Mouse (Mus musculus) kidney, embryonic 14.5 days (tissue): ENCODE data around the gene March1. TPM values are rescaled to one million over a fixed set of nuclear protein-coding genes. Genes with fewer than 3 reads are reported as not detected.

Source experiments
- ATAC-seq: fragments of 200-750 bp; cut with Nextera tagmentation; 2 replicates; pipeline ENCODE4 v1.8.0; 2017; ENCODE audit warnings: moderate number of reproducible peaks, mild to moderate bottlenecking, moderate TSS enrichment, moderate library complexity; ENCODE audit not compliant: low FRiP score, low TSS enrichment
- H3K27ac ChIP-seq: fragments of 300-500 bp; sonication (generic); 2 replicates; pipeline ENCODE4 v1.5.1; 2014; ENCODE audit warnings: low read depth, mild to moderate bottlenecking, low read length, moderate library complexity, mixed read lengths
- H3K27me3 ChIP-seq: fragments of 300-500 bp; sonication (generic); 2 replicates; pipeline ENCODE4 v1.6.1; 2014; ENCODE audit warnings: mild to moderate bottlenecking, low read length; ENCODE audit not compliant: control insufficient read depth, insufficient read depth
- H3K36me3 ChIP-seq: fragments of 300-500 bp; sonication (generic); 2 replicates; pipeline ENCODE4 v1.6.1; 2014; ENCODE audit warnings: low read length, mixed read lengths; ENCODE audit not compliant: control insufficient read depth, insufficient read depth
- H3K4me1 ChIP-seq: fragments of 300-500 bp; sonication (generic); 2 replicates; pipeline ENCODE4 v1.6.1; 2014; ENCODE audit warnings: low read length, mixed read lengths; ENCODE audit not compliant: control insufficient read depth, insufficient read depth
- H3K4me2 ChIP-seq: fragments of 300-500 bp; sonication (generic); replicated peaks from 2 replicates; pipeline ENCODE4 v1.6.1; 2014; ENCODE audit warnings: low read depth, mild to moderate bottlenecking, low read length
- H3K4me3 ChIP-seq: fragments of 300-500 bp; sonication (generic); 2 replicates; pipeline ENCODE4 v1.5.1; 2014; ENCODE audit warnings: mild to moderate bottlenecking, low read length
- H3K9ac ChIP-seq: fragments of 300-500 bp; sonication (generic); 2 replicates; pipeline ENCODE4 v1.6.1; 2014; ENCODE audit warnings: low read depth, mild to moderate bottlenecking, low read length, moderate library complexity
- H3K9me3 ChIP-seq: fragments of 300-500 bp; sonication (generic); 2 replicates; pipeline ENCODE4 v1.6.1; 2016; ENCODE audit warnings: low read length; ENCODE audit not compliant: control insufficient read depth
- WGBS: fragments of 180-500 bp; shearing (Covaris S2); extraction: QIAGEN DNeasy Blood & Tissue Kit; methylation state at CpG from one replicate; pipeline ENCODE4 v1.1.7; 2014; 5-methylcytosine and 5-hydroxymethylcytosine counted together
- polyA plus RNA-seq: library from polyadenylated mRNA; unstranded; fragments of >200 nt; fragmentation: Nextera tagmentation; extraction: Ambion mirVana; gene quantifications from 2 replicates; pipeline ENCODE4 v1.2.1, GENCODE M21; 2014

The March1 gene
- polyA plus RNA-seq, 1 experiment from 2014 or later: 0.32 TPM

DNA sequence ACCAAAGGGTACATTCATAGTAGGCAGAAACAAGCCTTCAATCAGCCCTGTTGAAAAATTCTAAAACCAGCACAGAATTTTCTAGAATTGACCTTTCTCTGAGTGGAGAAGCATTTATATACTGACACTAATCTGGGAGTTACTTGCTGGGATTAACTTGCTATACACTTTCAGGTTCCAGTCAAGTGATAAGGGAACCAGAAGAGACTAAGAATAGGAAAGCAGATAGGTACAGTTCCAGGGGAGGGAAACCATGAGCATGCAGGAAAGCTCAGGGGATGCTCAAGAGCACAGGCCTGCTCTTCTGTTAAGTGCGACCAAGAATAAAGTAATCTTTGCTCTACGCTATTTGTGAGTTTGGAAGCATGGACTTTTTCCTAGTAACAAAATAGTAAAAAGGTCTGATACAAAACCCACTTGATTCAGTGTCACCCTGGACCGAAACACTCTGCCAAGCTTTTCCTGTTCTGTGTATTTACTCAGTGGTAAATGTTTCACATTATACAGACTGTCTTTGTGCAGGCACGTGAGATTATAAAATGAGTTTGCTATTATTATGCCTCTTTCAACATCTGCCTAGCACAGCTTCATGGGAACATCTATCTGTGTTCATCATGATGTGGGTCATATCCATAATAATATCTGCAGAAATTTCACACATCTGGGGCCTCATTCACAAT is 766.1 kb downstream of the March1 start:
- Histone ChIP-seq H3K27me3 (no peaks in the 10 kb centered on the region), H3K9me3 (no peaks in the 10 kb centered on the region), H3K4me2 (no peak overlapping the region), H3K9ac (no peak overlapping the region), H3K4me3 (no peak overlapping the region), H3K36me3 (no peaks in the 10 kb centered on the region), H3K4me1 (no peaks in the 10 kb centered on the region), H3K27ac (no peak overlapping the region)
- ATAC-seq: no peak
- 85% methylated on average over 4 of the region's 4 CpGs for WGBS

DNA sequence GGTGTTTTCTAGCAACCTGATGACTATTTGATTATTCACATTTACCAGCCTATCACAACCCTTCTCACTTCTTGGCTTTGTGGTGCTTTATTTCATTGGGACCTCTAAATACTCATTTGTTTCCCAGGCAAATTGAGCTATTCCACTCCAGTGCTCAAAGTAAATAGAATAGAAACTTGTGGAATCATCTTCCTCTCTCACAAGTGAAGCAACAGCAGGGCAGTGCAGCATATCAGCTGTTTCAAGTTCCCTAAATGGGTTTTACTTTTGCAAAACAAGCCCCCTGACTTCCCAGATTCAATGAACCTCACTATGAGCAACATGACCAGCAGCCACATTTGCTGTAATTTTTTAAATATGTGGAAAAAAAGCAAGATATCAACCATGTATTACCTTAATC is 768.3 kb downstream of the March1 start:
- Histone ChIP-seq H3K27me3 (no peaks in the 10 kb centered on the region), H3K4me2 (no peak overlapping the region), H3K4me1 (no peaks in the 10 kb centered on the region), H3K27ac (no peak overlapping the region), H3K4me3 (no peak overlapping the region), H3K36me3 (no peaks in the 10 kb centered on the region), H3K9ac (no peak overlapping the region), H3K9me3 (no peaks in the 10 kb centered on the region)
- no peak for ATAC-seq

DNA sequence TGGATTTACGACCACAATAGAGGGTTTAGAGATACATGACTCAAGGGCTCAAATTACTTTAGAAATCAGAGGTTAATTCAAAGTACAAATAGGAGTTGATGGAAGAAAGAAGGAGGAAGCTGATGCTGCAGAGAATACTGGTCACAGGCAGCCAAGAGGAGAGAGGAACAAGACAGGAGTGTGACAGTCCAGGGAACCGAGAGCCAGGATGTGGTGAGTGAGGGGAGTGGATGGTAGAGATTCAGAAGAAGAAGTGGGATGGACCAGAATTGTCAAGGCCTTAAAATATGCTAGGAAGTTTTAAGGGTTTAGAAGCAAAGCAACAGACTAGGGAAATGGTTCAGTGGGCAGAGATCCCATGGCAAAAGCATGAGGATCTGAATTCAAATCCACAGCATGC is 771.0 kb downstream of the March1 start:
- Histone ChIP-seq H3K4me2 (no peak overlapping the region), H3K27ac (no peak overlapping the region), H3K9me3 (no peaks in the 10 kb centered on the region), H3K4me3 (no peak overlapping the region), H3K27me3 (no peaks in the 10 kb centered on the region), H3K36me3 (no peaks in the 10 kb centered on the region), H3K9ac (no peak overlapping the region), H3K4me1 (no peaks in the 10 kb centered on the region)
- no peak for ATAC-seq
- WGBS: 70% methylated on average over 2 of the region's 2 CpGs

DNA sequence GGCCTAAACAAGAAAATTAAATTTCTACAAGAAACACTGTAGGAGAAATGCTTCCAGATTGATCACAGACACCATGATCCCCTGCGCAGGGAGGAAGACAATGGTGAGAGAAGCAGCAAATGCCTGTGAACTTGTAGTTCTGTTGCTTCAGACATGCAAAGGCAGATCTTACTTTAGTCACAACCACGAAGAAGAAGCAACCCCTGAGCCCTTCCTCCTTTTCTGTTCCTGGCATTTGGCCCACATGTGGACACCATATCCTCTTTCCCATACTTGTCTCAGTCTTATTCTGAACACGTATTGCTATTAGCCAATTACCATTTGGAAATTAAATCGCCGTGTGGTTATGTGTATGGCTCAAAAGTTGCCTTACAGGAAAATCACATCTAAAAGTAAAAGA is 773.9 kb downstream of the March1 start:
- no peaks in the 10 kb centered on the region for H3K4me1 ChIP-seq
- H3K27ac ChIP-seq: no peak overlapping the region
- no peak overlapping the region for H3K9ac ChIP-seq
- no peaks in the 10 kb centered on the region for H3K36me3 ChIP-seq
- WGBS: 84% methylated on average over 5 of the region's 5 CpGs
- H3K27me3 ChIP-seq: no peaks in the 10 kb centered on the region
- no peak for ATAC-seq
- no peak overlapping the region for H3K4me2 ChIP-seq
- H3K9me3 ChIP-seq: no peaks in the 10 kb centered on the region
- H3K4me3 ChIP-seq: no peak overlapping the region

DNA sequence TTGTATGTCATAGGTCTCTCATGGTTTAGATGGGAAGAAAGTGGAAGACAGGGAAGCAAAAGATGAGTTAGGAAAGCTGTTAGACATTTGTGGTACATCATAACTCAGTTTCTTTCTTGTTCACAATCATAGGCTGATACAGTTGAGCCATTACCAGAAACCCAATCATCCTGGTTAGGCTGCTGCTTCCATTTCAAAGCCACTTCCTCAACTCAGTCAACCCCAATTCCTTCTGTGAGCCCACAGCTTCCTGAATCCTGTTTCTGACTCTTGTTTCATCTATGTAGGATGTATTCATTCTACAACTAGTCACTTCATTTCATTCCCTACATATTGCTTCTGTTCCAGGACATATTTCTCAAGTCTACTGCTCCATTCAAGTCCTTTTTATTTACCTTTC is 775.2 kb downstream of the March1 start:
- Histone ChIP-seq H3K4me2 (no peak overlapping the region), H3K4me1 (no peaks in the 10 kb centered on the region), H3K9me3 (no peaks in the 10 kb centered on the region), H3K27ac (no peak overlapping the region), H3K4me3 (no peak overlapping the region), H3K27me3 (no peaks in the 10 kb centered on the region), H3K36me3 (no peaks in the 10 kb centered on the region), H3K9ac (no peak overlapping the region)
- ATAC-seq: no peak

DNA sequence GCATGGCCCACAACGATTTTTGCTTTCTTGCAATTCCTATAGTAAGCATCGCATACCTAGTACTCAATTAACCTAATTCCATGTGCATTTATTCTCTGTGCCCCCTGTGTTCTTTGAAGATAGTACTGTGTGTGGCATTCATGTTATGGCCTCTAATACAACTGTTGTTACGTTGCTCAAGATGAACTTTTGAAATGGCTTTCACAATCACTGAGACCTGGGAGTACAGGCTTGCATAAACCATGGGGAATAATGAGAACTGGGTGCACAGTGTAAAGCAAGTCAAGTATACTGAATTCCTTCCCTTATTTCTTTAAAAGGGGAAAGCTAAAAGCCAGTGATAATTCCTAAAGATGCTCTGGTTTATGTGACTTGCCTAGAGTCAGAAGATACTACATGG is 776.4 kb downstream of the March1 start:
- ATAC-seq: no peak
- Histone ChIP-seq H3K4me3 (no peak overlapping the region), H3K4me2 (no peak overlapping the region), H3K27ac (no peak overlapping the region), H3K27me3 (no peaks in the 10 kb centered on the region), H3K9me3 (no peaks in the 10 kb centered on the region), H3K9ac (no peak overlapping the region), H3K4me1 (no peaks in the 10 kb centered on the region), H3K36me3 (no peaks in the 10 kb centered on the region)
- WGBS: 83% methylated on average over 3 of the region's 3 CpGs

DNA sequence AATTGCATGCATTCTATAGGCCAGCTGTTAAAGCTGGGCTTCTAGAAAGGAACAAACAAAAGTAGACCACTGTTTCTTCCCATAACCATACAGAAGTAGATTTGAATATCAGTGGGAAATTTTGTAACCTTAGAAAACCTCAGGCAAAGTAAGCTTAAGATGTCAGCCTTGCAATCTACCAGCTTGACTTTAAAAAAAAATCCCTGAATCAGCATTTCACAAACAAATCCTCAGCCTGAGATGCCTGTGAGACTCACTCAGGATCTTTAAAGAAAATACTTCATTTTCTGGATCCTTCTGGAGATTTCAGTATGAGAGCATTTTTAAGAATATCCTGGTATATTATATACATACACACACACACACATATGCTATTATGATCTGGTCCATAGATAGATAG is 780.1 kb downstream of the March1 start:
- Histone ChIP-seq H3K27ac (no peak overlapping the region), H3K27me3 (no peaks in the 10 kb centered on the region), H3K4me1 (no peaks in the 10 kb centered on the region), H3K36me3 (no peaks in the 10 kb centered on the region), H3K4me3 (no peak overlapping the region), H3K4me2 (no peak overlapping the region), H3K9ac (no peak overlapping the region), H3K9me3 (no peaks in the 10 kb centered on the region)
- no peak for ATAC-seq

DNA sequence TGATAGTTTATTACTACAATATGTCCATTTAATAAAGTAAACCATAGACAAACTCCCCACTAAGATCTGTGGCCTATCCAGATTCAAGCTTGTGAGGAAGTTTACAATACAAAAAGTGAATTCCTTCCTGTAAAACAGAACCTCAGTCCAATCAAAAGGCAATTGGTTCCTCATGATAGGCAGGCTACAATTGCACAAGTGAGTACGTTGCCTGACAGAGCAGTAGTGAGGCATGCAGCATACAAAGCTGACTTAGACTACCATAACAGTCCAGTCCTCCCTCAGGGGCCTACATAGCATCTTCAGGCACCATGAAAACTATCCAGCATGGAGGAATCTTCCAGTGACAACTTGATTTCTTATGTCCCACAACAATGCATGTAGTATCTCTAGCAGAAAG is 782.4 kb downstream of the March1 start:
- no peak overlapping the region for H3K9ac ChIP-seq
- H3K4me1 ChIP-seq: no peaks in the 10 kb centered on the region
- no peaks in the 10 kb centered on the region for H3K27me3 ChIP-seq
- no peaks in the 10 kb centered on the region for H3K36me3 ChIP-seq
- 74% methylated on average over 1 of the region's 1 CpGs for WGBS
- no peak overlapping the region for H3K4me3 ChIP-seq
- H3K27ac ChIP-seq: no peak overlapping the region
- no peaks in the 10 kb centered on the region for H3K9me3 ChIP-seq
- ATAC-seq: no peak
- H3K4me2 ChIP-seq: no peak overlapping the region

DNA sequence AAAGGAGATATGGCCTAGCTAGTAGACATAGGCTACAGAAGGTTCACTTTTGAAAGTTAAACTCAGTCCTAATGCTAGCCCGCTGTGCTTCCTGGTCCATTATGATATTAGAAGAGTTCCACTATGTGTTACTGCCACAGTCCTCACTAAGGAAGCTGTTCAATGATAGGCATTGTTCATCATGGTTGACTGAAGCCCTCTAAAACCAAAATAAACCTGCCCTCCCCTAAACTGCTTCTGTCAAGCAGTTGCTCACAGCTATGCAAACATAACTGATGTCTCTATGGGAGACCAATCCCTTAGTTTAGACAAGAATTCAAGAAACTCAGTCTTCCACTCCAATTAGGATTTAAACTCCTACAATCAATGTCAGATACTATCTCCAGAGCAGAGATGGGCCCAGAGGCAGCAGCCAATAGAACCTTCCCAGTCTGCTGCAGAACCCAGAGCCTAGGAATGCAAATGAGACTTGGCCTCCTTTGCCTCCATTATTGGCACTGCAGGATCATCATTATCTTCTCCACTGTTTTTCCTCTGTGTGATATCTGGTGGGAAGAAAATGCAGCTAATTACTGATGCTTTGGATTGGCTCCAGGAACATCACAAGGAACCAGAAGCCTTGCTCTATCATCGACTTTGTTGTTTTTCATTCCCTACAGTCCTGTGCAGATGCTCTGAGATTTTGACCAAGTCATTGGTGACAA is 787.2 kb downstream of the March1 start:
- no peaks in the 10 kb centered on the region for H3K27me3 ChIP-seq
- no peak for ATAC-seq

More for the DNA sequence above, 787.2 kb downstream of the March1 start:
- no peaks in the 10 kb centered on the region for H3K4me1 ChIP-seq
- no peaks in the 10 kb centered on the region for H3K9me3 ChIP-seq
- no peaks in the 10 kb centered on the region for H3K36me3 ChIP-seq
- H3K27ac ChIP-seq: no peak overlapping the region
- 76% methylated on average over 2 of the region's 2 CpGs for WGBS
- no peak overlapping the region for H3K9ac ChIP-seq
- H3K4me2 ChIP-seq: no peak overlapping the region
- H3K4me3 ChIP-seq: no peak overlapping the region
